Mouse (Mus musculus) sigmoid colon, adult 10 weeks (tissue): Measurements from ENCODE around the gene Pik3cb. TPM values are rescaled to one million over a fixed set of nuclear protein-coding genes. Genes with fewer than 3 reads are reported as not detected.

Experiments
- polyA plus RNA-seq: library from polyadenylated mRNA; stranded (reverse); fragments of 350-450 nt; fragmentation: Illumina TruSeq; extraction: RNeasy Lipid Tissue Mini Kit (QIAGEN cat#74804); gene quantifications from one replicate; pipeline ENCODE4 v1.2.3, GENCODE M21; 2014; ENCODE audit warnings: low read depth, low replicate concordance

Gene Pik3cb
- polyA plus RNA-seq: 9.8 TPM

GRCm38 (mm10) chr9:99140063-99140882, at the start of gene Pik3cb:
Gene Pik3cb (minus strand): TSS chr9:99140621.

GRCm38 (mm10) chr9:99035575-99035974, 104.8 kb downstream of the Pik3cb start, which contains the start of gene Gm1123:
Gene Gm1123 (minus strand): TSS chr9:99035715.

Other genes with a start within 250 kb of the Pik3cb start
- gene 7420426K07Rik, start 237.5 kb downstream of the Pik3cb start, polyA plus RNA-seq: not detected
- gene Foxl2, start 185.3 kb downstream of the Pik3cb start, polyA plus RNA-seq: not detected
- gene Faim, start 154.2 kb downstream of the Pik3cb start, polyA plus RNA-seq: 18.7 TPM
- 222 TPM for gene Gm1123, start 104.9 kb downstream of the Pik3cb start, polyA plus RNA-seq
- gene Faiml, start 96.6 kb upstream of the Pik3cb start, polyA plus RNA-seq: not detected
- gene Cep70, start 102.7 kb upstream of the Pik3cb start, polyA plus RNA-seq: 47.8 TPM
- 0.32 TPM for gene Esyt3, start 217.9 kb upstream of the Pik3cb start, polyA plus RNA-seq